Mouse (Mus musculus) heart, postnatal 0 days (tissue): ENCODE measurements at regions not wholly inside any gene's neighbourhood (a gene's known extent, or its start where the extent isn't known, plus 50 kb on each side); places are given as distances from the start of the nearest gene placed in this dataset.

Experiments used
- CTCF ChIP-seq: IDR thresholded peaks from 2 replicates; pipeline ENCODE4 v1.5.1; 2016; ENCODE audit warnings: antibody characterized with exemption, control low read depth, low read depth
- EP300 ChIP-seq: IDR thresholded peaks from 2 replicates; pipeline ENCODE4 v1.6.1; 2016; ENCODE audit warnings: antibody characterized with exemption, low read depth

GRCm38 (mm10) chr11:19736926-19737325 is 187.2 kb upstream of the Spred2 start:
- TF ChIP-seq CTCF (no peak), EP300 (no peak)
